Mouse (Mus musculus): ENCODE data around the gene Fyn. TPM values are rescaled to one million over a fixed set of nuclear protein-coding genes. Genes with fewer than 3 reads are reported as not detected.

Fyn gene
- total and polyA plus RNA-seq, 2 experiments, result 4.4 to 5.6 TPM

DNA sequence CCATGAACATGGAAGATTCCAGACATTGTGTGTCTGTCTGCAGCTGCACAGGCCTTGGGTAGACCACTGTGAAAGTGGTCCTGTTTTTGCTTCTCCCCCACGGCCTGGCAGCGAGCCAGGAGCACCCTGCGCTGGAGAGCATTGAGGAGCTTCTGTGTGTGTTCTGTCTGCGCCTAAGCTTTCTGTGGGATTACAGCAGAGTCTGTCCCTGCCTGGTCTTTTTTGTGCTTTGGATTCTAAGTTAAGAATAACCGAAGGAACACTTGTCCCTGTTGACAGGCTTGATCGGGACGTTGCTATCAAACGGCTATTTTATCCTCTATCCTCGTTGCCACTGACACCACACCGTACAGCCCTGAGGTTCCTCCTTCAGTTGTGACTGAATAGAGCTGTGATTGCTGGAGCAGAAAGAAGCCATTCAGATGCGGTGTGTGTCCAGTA is 20.8 kb downstream of the Fyn start:
- H3K4me1 ChIP-seq (ENCODE audit: control insufficient read depth, insufficient read depth, low read length), result peaks cover 2% of the 10 kb centered on the region; the same call in 1 of the 2 replicates
- no peak for TF ChIP-seq CTCF (IDR thresholded peaks at IDR 0.05; ENCODE audit: low read depth, low read length)
- no peak for TF ChIP-seq POLR2A (IDR thresholded peaks at IDR 0.05; ENCODE audit: extremely low read depth, insufficient read depth, low read length)
- H3K36me3 ChIP-seq (ENCODE audit: control insufficient read depth, insufficient read depth, low read length), result no peaks in the 10 kb centered on the region
- no peaks in the 10 kb centered on the region for H3K27me3 ChIP-seq (ENCODE audit: control insufficient read depth, insufficient read depth, low read length)
- DNase-seq (ENCODE audit: extremely low read depth, low read depth, low spot score), result no peak
- H3K79me2 ChIP-seq (ENCODE audit: control insufficient read depth, insufficient read depth, low read length), result no peaks in the 10 kb centered on the region; the same call in 1 of the 2 replicates
- WGBS, result 92% methylated on average over 11 of the region's 11 CpGs
- no peak overlapping the region for H3K4me3 ChIP-seq (ENCODE audit: insufficient read depth, low read depth, low read length)
- H3K9ac ChIP-seq (ENCODE audit: low read depth, low read length), result no peak overlapping the region
- H3K27ac ChIP-seq (replicated peaks; ENCODE audit: insufficient read depth, low read depth, low read length), result no peak overlapping the region

DNA sequence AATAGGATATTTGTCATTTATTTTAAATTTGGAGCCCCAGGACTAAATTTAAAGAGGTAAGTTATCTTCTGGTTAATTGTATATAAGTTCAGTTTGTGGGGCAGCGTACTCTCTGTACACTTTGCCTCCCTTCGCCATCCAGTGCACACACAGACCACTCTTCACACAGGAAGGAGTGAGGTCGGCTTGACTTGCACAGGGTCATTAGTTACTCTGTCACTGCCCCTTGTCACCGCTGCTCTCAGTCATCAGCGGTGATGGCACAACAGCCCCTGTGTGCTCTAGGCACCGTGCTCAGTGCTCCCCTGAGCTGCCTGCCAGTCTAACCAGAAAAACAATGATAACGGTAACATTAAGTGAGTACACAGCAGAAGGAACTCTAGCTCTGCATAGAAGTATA is 21.9 kb downstream of the Fyn start:
- Histone ChIP-seq H3K27ac (replicated peaks; ENCODE audit: insufficient read depth, low read depth, low read length) (no peak overlapping the region), H3K4me1 (ENCODE audit: control insufficient read depth, insufficient read depth, low read length) (peaks cover 2% of the 10 kb centered on the region; the same call in 1 of the 2 replicates), H3K27me3 (ENCODE audit: control insufficient read depth, insufficient read depth, low read length) (no peaks in the 10 kb centered on the region), H3K36me3 (ENCODE audit: control insufficient read depth, insufficient read depth, low read length) (no peaks in the 10 kb centered on the region), H3K9ac (ENCODE audit: low read depth, low read length) (no peak overlapping the region), H3K79me2 (ENCODE audit: control insufficient read depth, insufficient read depth, low read length) (no peaks in the 10 kb centered on the region; the same call in 1 of the 2 replicates), H3K4me3 (ENCODE audit: insufficient read depth, low read depth, low read length) (no peak overlapping the region)
- 86% methylated on average over 7 of the region's 7 CpGs for WGBS
- TF ChIP-seq POLR2A (IDR thresholded peaks at IDR 0.05; ENCODE audit: extremely low read depth, insufficient read depth, low read length) (no peak), CTCF (IDR thresholded peaks at IDR 0.05; ENCODE audit: low read depth, low read length) (no peak)
- DNase-seq (ENCODE audit: extremely low read depth, low read depth, low spot score), result no peak

DNA sequence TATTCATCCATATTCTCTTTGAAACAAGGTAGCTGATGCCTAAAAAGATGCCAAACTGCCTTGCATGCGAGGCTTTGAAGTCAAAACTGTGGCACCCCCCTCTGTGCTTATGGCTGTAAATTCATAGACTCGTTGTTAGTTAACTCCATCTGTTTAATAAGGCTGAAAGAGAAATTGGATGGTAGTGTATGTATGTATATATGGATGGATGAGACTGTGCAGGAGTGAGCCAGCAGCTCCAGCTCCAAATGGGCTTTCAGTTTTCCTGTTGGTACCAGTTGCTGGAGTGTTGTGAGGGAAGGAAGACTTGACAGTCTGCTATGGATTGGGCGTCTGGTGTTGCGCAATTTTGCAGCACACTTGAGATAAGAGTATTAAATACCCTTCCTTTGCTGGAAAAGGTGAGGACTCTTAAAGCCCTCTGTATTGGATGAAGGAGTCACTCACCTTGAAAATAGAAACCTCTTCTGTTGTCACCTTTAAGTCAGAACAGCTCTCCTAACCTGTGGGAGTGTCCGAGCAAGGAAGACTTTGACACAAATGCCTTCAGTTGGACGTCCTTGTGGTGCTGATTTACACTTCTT is 24.3 kb downstream of the Fyn start:
- Histone ChIP-seq H3K27ac (replicated peaks; ENCODE audit: insufficient read depth, low read depth, low read length) (no peak overlapping the region), H3K9ac (ENCODE audit: low read depth, low read length) (no peak overlapping the region), H3K4me1 (ENCODE audit: control insufficient read depth, insufficient read depth, low read length) (no peaks in the 10 kb centered on the region), H3K27me3 (ENCODE audit: control insufficient read depth, insufficient read depth, low read length) (no peaks in the 10 kb centered on the region), H3K79me2 (ENCODE audit: control insufficient read depth, insufficient read depth, low read length) (no peaks in the 10 kb centered on the region), H3K4me3 (ENCODE audit: insufficient read depth, low read depth, low read length) (no peak overlapping the region), H3K36me3 (ENCODE audit: control insufficient read depth, insufficient read depth, low read length) (no peaks in the 10 kb centered on the region)
- WGBS, result 81% methylated on average over 6 of the region's 6 CpGs
- no peak for DNase-seq (ENCODE audit: extremely low read depth, low read depth, low spot score)
- no peak for TF ChIP-seq POLR2A (IDR thresholded peaks at IDR 0.05; ENCODE audit: extremely low read depth, insufficient read depth, low read length)
- no peak for TF ChIP-seq CTCF (IDR thresholded peaks at IDR 0.05; ENCODE audit: low read depth, low read length)

DNA sequence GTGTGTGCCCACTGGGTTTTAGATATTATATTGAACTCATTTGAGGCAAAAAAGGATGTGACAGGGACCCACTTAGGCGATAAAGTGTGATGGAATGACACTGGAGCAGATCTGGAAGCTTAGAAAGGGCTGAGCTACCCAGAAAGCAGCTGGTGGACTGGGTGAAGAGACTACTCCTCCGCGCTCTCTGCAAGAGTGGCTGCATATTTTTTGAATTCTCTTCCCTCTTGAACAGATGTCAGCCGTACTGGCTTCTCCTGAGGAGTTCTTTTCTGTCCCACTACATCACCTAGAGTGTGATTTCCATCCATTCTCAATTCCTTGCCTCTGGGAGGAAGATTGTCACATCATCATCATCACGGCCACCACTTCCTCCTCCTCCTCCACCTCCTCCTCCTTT is 26.9 kb downstream of the Fyn start:
- no peaks in the 10 kb centered on the region for H3K36me3 ChIP-seq (ENCODE audit: control insufficient read depth, insufficient read depth, low read length)
- H3K27ac ChIP-seq (replicated peaks; ENCODE audit: insufficient read depth, low read depth, low read length), result no peak overlapping the region
- TF ChIP-seq CTCF (IDR thresholded peaks at IDR 0.05; ENCODE audit: low read depth, low read length) (no peak), POLR2A (IDR thresholded peaks at IDR 0.05; ENCODE audit: extremely low read depth, insufficient read depth, low read length) (no peak)
- WGBS, result 91% methylated on average over 5 of the region's 5 CpGs
- H3K4me3 ChIP-seq (ENCODE audit: insufficient read depth, low read depth, low read length), result no peak overlapping the region
- H3K27me3 ChIP-seq (ENCODE audit: control insufficient read depth, insufficient read depth, low read length), result no peaks in the 10 kb centered on the region
- no peak for DNase-seq (ENCODE audit: extremely low read depth, low read depth, low spot score)
- H3K9ac ChIP-seq (ENCODE audit: low read depth, low read length), result no peak overlapping the region
- H3K79me2 ChIP-seq (ENCODE audit: control insufficient read depth, insufficient read depth, low read length), result no peaks in the 10 kb centered on the region
- no peaks in the 10 kb centered on the region for H3K4me1 ChIP-seq (ENCODE audit: control insufficient read depth, insufficient read depth, low read length)

DNA sequence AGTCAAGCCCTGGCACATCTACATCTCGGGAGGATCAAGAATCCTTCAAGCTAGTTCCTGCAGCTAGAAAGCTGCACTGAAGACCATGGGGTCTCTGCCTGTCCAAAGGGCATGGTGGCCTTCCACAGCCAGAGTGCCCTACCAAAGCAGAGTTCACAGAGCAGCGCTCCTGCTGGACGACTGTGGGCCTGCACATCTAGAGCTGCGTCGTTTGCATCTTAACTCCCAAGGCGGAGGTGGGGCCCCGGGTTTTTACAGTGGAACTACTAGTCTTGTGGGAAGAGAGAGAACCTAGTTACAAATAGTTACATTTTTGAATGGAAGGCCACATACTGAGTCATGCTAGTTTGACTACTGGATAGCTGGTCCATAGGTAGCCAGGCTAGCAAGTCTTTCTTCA is 30.3 kb downstream of the Fyn start:
- Histone ChIP-seq H3K27ac (replicated peaks; ENCODE audit: insufficient read depth, low read depth, low read length) (no peak overlapping the region), H3K36me3 (ENCODE audit: control insufficient read depth, insufficient read depth, low read length) (no peaks in the 10 kb centered on the region), H3K4me3 (ENCODE audit: insufficient read depth, low read depth, low read length) (no peak overlapping the region), H3K79me2 (ENCODE audit: control insufficient read depth, insufficient read depth, low read length) (no peaks in the 10 kb centered on the region), H3K9ac (ENCODE audit: low read depth, low read length) (no peak overlapping the region), H3K4me1 (ENCODE audit: control insufficient read depth, insufficient read depth, low read length) (no peaks in the 10 kb centered on the region), H3K27me3 (ENCODE audit: control insufficient read depth, insufficient read depth, low read length) (no peaks in the 10 kb centered on the region)
- no peak for DNase-seq (ENCODE audit: extremely low read depth, low read depth, low spot score)
- 90% methylated on average over 7 of the region's 7 CpGs for WGBS
- no peak for TF ChIP-seq CTCF (IDR thresholded peaks at IDR 0.05; ENCODE audit: low read depth, low read length)

DNA sequence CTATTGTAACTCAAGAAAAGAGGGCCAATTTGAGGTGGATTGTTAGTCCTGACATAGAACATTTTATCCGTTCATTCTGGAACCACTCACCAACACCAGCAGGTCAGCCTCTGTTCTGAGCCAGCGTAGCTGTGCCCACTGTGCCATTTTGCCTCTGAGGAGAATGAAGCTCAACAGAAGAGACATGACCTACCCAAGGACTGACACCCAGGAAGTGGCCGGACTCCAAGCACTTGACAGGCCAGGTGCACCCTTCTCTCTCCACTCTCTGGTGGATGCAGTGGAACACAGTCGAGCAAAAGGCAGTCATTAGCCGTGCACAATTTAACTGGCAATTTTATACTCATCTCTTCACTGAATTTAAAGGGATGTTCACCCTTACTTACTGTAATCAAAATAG is 31.5 kb downstream of the Fyn start:
- WGBS, result 91% methylated on average over 5 of the region's 5 CpGs
- TF ChIP-seq POLR2A (IDR thresholded peaks at IDR 0.05; ENCODE audit: extremely low read depth, insufficient read depth, low read length) (no peak), CTCF (IDR thresholded peaks at IDR 0.05; ENCODE audit: low read depth, low read length) (no peak)

More for the DNA sequence above, 31.5 kb downstream of the Fyn start:
- Histone ChIP-seq H3K9ac (ENCODE audit: low read depth, low read length) (no peak overlapping the region), H3K36me3 (ENCODE audit: control insufficient read depth, insufficient read depth, low read length) (no peaks in the 10 kb centered on the region), H3K4me3 (ENCODE audit: insufficient read depth, low read depth, low read length) (no peak overlapping the region), H3K27me3 (ENCODE audit: control insufficient read depth, insufficient read depth, low read length) (no peaks in the 10 kb centered on the region), H3K79me2 (ENCODE audit: control insufficient read depth, insufficient read depth, low read length) (no peaks in the 10 kb centered on the region), H3K27ac (replicated peaks; ENCODE audit: insufficient read depth, low read depth, low read length) (no peak overlapping the region), H3K4me1 (ENCODE audit: control insufficient read depth, insufficient read depth, low read length) (no peaks in the 10 kb centered on the region)
- no peak for DNase-seq (ENCODE audit: extremely low read depth, low read depth, low spot score)
